Comparison of ENCODE assay signal across 8 mouse cellular contexts in genomic region chr6:22071323-22071840, GRCm38 (mm10).
DNase-seq lines count a peak whose midpoint lies in the region; ATAC-seq and TF ChIP-seq lines count a peak whose summit lies in the region.

No protein-coding gene starts in this region.

- no peak overlapping the region for H3K9ac ChIP-seq in embryonic facial prominence, embryonic 11.5 days (replicated peaks; ENCODE audit: low read length)
- no peak overlapping the region for H3K9ac ChIP-seq in lung, embryonic 14.5 days
- no peak overlapping the region for H3K9ac ChIP-seq in hindbrain, embryonic 15.5 days

- peak; percentile 49 for DNase-seq in embryonic facial prominence, embryonic 11.5 days (ENCODE audit: low spot score)
- no peak for DNase-seq in embryonic facial prominence, embryonic 10.5 days (ENCODE audit: low spot score)
- peak; percentile 77 for DNase-seq in lung, embryonic 14.5 days
- no peak for DNase-seq in lung, postnatal 4 days
- peak; percentile 17 for DNase-seq in splenic B cell, adult 2 months (ENCODE audit: low read depth, low spot score)
- DNase-seq in adrenal gland, postnatal 36 days, result no peak
- DNase-seq in kidney, postnatal 4 days, result no peak

- no peaks in the 10 kb centered on the region for H3K27me3 ChIP-seq in embryonic facial prominence, embryonic 11.5 days (ENCODE audit: control insufficient read depth, insufficient read depth, low read length)
- H3K27me3 ChIP-seq in embryonic facial prominence, embryonic 10.5 days (replicated peaks; ENCODE audit: low read depth, poor library complexity, severe bottlenecking), result no peaks in the 10 kb centered on the region
- H3K27me3 ChIP-seq in lung, embryonic 14.5 days (ENCODE audit: insufficient read depth, low read length), result no peaks in the 10 kb centered on the region
- no peaks in the 10 kb centered on the region for H3K27me3 ChIP-seq in hindbrain, embryonic 15.5 days
- no peaks in the 10 kb centered on the region for H3K27me3 ChIP-seq in splenic B cell, adult 2 months (ENCODE audit: control insufficient read depth, insufficient read depth, low read length, poor library complexity, severe bottlenecking)

- no peak for ATAC-seq in embryonic facial prominence, embryonic 11.5 days (replicated peaks; ENCODE audit: insufficient number of reproducible peaks, low FRiP score, low TSS enrichment, low read depth)
- no peak for ATAC-seq in lung, embryonic 14.5 days (ENCODE audit: insufficient read depth)
- 0 out of 2 replicates have a peak, but pooled peaks have one; percentile 34 for ATAC-seq in hindbrain, embryonic 15.5 days (ENCODE audit: low FRiP score, low read depth)

- no peak overlapping the region for H3K27ac ChIP-seq in embryonic facial prominence, embryonic 11.5 days (replicated peaks; ENCODE audit: low read depth, low read length)
- H3K27ac ChIP-seq in embryonic facial prominence, embryonic 10.5 days (replicated peaks), result no peak overlapping the region
- no peak overlapping the region for H3K27ac ChIP-seq in lung, embryonic 14.5 days (ENCODE audit: low read depth)
- no peak overlapping the region for H3K27ac ChIP-seq in hindbrain, embryonic 15.5 days (replicated peaks)

- H3K4me3 ChIP-seq in embryonic facial prominence, embryonic 11.5 days (ENCODE audit: low read depth, low read length), result no peak overlapping the region
- H3K4me3 ChIP-seq in embryonic facial prominence, embryonic 10.5 days, result no peak overlapping the region
- no peak overlapping the region for H3K4me3 ChIP-seq in lung, embryonic 14.5 days (ENCODE audit: low read depth, low read length)
- no peak overlapping the region for H3K4me3 ChIP-seq in hindbrain, embryonic 15.5 days

- H3K9me3 ChIP-seq in embryonic facial prominence, embryonic 11.5 days (replicated peaks; ENCODE audit: control insufficient read depth, low read length), result no peaks in the 10 kb centered on the region
- no peaks in the 10 kb centered on the region for H3K9me3 ChIP-seq in embryonic facial prominence, embryonic 10.5 days
- no peaks in the 10 kb centered on the region for H3K9me3 ChIP-seq in lung, embryonic 14.5 days (ENCODE audit: low read depth, low read length)
- no peaks in the 10 kb centered on the region for H3K9me3 ChIP-seq in hindbrain, embryonic 15.5 days

- no peak overlapping the region for H3K4me2 ChIP-seq in embryonic facial prominence, embryonic 11.5 days (ENCODE audit: low read depth, low read length)
- H3K4me2 ChIP-seq in lung, embryonic 14.5 days, result peak overlapping the region; percentile 21; the same call in 1 of the 2 replicates
- H3K4me2 ChIP-seq in hindbrain, embryonic 15.5 days, result peak overlapping the region; percentile 41

- 45% methylated on average over 4 of the region's 4 CpGs for WGBS in embryonic facial prominence, embryonic 11.5 days
- WGBS in embryonic facial prominence, embryonic 10.5 days, result 43% methylated on average over 4 of the region's 4 CpGs
- 29% methylated on average over 4 of the region's 4 CpGs for WGBS in lung, embryonic 14.5 days
- 30% methylated on average over 4 of the region's 4 CpGs for WGBS in hindbrain, embryonic 15.5 days

- H3K4me1 ChIP-seq in embryonic facial prominence, embryonic 11.5 days (ENCODE audit: control insufficient read depth, insufficient read depth, low read length), result no peaks in the 10 kb centered on the region
- no peaks in the 10 kb centered on the region for H3K4me1 ChIP-seq in embryonic facial prominence, embryonic 10.5 days
- peaks cover 7% of the 10 kb centered on the region; the same call in 1 of the 2 replicates for H3K4me1 ChIP-seq in lung, embryonic 14.5 days (ENCODE audit: insufficient read depth)
- H3K4me1 ChIP-seq in hindbrain, embryonic 15.5 days (replicated peaks), result 0 out of 2 replicates have a peak, but pooled peaks cover 5% of the 10 kb centered on the region

- no peaks in the 10 kb centered on the region for H3K36me3 ChIP-seq in embryonic facial prominence, embryonic 11.5 days (replicated peaks; ENCODE audit: control insufficient read depth, insufficient read depth, low read depth, low read length)
- peaks cover 15% of the 10 kb centered on the region for H3K36me3 ChIP-seq in embryonic facial prominence, embryonic 10.5 days (replicated peaks)
- H3K36me3 ChIP-seq in lung, embryonic 14.5 days (ENCODE audit: insufficient read depth), result no peaks in the 10 kb centered on the region
- no peaks in the 10 kb centered on the region for H3K36me3 ChIP-seq in hindbrain, embryonic 15.5 days
- H3K36me3 ChIP-seq in splenic B cell, adult 2 months (ENCODE audit: control insufficient read depth, insufficient read depth, low read length, poor library complexity, severe bottlenecking), result no peaks in the 10 kb centered on the region

- TF ChIP-seq CTCF in lung, embryonic 14.5 days (IDR thresholded peaks at IDR 0.05; ENCODE audit: low read depth), result peak; percentile 52

Comparison
In these comparisons a context has a peak if more than half of its experiments do, and no peak if none do; other contexts are left out.
1. DNase-seq: peak in embryonic facial prominence, embryonic 11.5 days (single experiment), lung, embryonic 14.5 days (single experiment) and splenic B cell, adult 2 months (single experiment); none in embryonic facial prominence, embryonic 10.5 days (single experiment), lung, postnatal 4 days (0 of 2), adrenal gland, postnatal 36 days (0 of 2) and kidney, postnatal 4 days (0 of 2).